Mouse (Mus musculus) limb, embryonic 14.5 days (tissue): Measurements from ENCODE around the gene Lmo4. TPM values are rescaled to one million over a fixed set of nuclear protein-coding genes. Genes with fewer than 3 reads are reported as not detected.

Experiments
- ATAC-seq: fragments of 200-750 bp; cut with Nextera tagmentation; 2 replicates; pipeline ENCODE4 v1.8.0; 2017; ENCODE audit warnings: low read depth, moderate number of reproducible peaks, moderate TSS enrichment; ENCODE audit not compliant: low FRiP score
- DNase-seq: peaks from one replicate; pipeline ENCODE4 v3.0.0-alpha.2; 2015; ENCODE audit warnings: low spot score
- H3K27ac ChIP-seq: fragments of 300-500 bp; sonication (generic); replicated peaks from 2 replicates; pipeline ENCODE4 v1.5.1; 2014; ENCODE audit warnings: low read depth, mild to moderate bottlenecking, low read length, moderate library complexity, mixed read lengths
- H3K27me3 ChIP-seq: fragments of 300-500 bp; sonication (generic); 2 replicates; pipeline ENCODE4 v1.6.1; 2014; ENCODE audit warnings: low read length, mixed read lengths; ENCODE audit not compliant: control insufficient read depth, insufficient read depth
- H3K36me3 ChIP-seq: fragments of 300-500 bp; sonication (generic); 2 replicates; pipeline ENCODE4 v1.6.1; 2014; ENCODE audit warnings: mild to moderate bottlenecking, low read length, moderate library complexity, mixed read lengths; ENCODE audit not compliant: control insufficient read depth, insufficient read depth
- H3K4me1 ChIP-seq: fragments of 300-500 bp; sonication (generic); 2 replicates; pipeline ENCODE4 v1.6.1; 2014; ENCODE audit warnings: antibody characterized with exemption, low read length, mixed read lengths; ENCODE audit not compliant: control insufficient read depth, insufficient read depth
- H3K4me2 ChIP-seq: fragments of 300-500 bp; sonication (generic); replicated peaks from 2 replicates; pipeline ENCODE4 v1.6.1; 2014; ENCODE audit warnings: low read depth, mild to moderate bottlenecking, low read length, moderate library complexity; ENCODE audit not compliant: severe bottlenecking
- H3K4me3 ChIP-seq: fragments of 300-500 bp; sonication (generic); replicated peaks from 2 replicates; pipeline ENCODE4 v1.5.1; 2014; ENCODE audit warnings: low read length
- H3K9ac ChIP-seq: fragments of 300-500 bp; sonication (generic); 2 replicates; pipeline ENCODE4 v1.6.1; 2014; ENCODE audit warnings: mild to moderate bottlenecking, low read depth, low read length, moderate library complexity; ENCODE audit not compliant: severe bottlenecking
- H3K9me3 ChIP-seq: fragments of 300-500 bp; sonication (generic); 2 replicates; pipeline ENCODE4 v1.6.1; 2016; ENCODE audit warnings: low read length; ENCODE audit not compliant: control insufficient read depth
- POLR2A ChIP-seq: fragments of 200-500 bp; IDR thresholded peaks from 2 replicates; pipeline ENCODE4 v1.8.0; 2012; ENCODE audit warnings: inconsistent platforms, mild to moderate bottlenecking, moderate library complexity, borderline replicate concordance; ENCODE audit not compliant: insufficient read depth, insufficient read length; ENCODE audit errors: extremely low read depth
- WGBS: fragments of 180-500 bp; shearing (Covaris S2); extraction: QIAGEN DNeasy Blood & Tissue Kit; methylation state at CpG from one replicate; pipeline ENCODE4 v1.1.7; 2014; 5-methylcytosine and 5-hydroxymethylcytosine counted together
- polyA plus RNA-seq, 2 experiments: library from polyadenylated mRNA; depleted of rRNA in 1 of 2; stranded (reverse) in 1 of 2; unstranded in 1 of 2; fragments of >200 nt; fragmentation: Nextera tagmentation in 1 of 2; extraction: Ambion mirVana in 1 of 2; gene quantifications; 2 replicates each; pipeline versions ENCODE4 v1.2.1 to v1.2.3; 2012 to 2014

Gene Lmo4
- polyA plus RNA-seq, 2 experiments = 87.9 to 137 TPM

DNA sequence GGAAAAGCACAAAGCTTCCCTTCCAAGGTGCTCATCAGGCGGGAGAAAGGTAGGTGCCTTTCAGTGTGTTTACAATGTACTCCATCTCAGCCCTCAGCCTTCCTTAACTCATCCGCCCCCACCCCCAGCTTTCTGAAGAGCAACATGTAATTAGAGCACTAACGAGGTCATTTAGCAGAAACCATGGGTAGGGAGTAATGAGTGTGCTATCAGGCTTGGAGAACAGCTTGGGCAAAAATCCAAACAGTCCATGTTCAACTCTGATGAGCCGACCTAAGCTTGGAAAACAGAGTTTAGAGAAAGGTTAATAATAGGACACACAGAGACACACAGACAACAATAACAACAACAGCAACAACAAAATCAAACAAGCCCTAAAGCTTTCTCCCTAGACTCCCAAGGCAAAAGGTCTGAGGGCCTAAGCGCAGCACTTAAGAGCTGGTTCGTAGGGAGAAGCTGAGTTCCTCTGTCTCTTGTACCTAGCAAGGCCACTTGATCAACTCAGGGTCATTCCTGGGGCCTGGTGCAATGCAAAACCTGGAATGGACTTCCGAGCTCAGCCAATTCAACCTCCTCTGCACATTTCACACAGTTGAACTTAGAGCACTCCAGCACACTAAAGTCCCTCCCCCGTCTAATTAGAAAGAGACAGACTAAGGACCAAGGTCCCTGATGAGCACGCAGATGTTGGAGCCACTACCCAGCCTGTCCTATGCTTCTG, 40.2 kb downstream of the Lmo4 start:
- TF ChIP-seq POLR2A = no peak
- DNase-seq (no peak), ATAC-seq (no peak)
- Histone ChIP-seq H3K4me1 (peaks cover 5% of the 10 kb centered on the region; the same call in 1 of the 2 replicates), H3K27me3 (no peaks in the 10 kb centered on the region), H3K9me3 (no peaks in the 10 kb centered on the region), H3K4me3 (no peak overlapping the region), H3K36me3 (no peaks in the 10 kb centered on the region), H3K27ac (no peak overlapping the region), H3K4me2 (no peak overlapping the region), H3K9ac (no peak overlapping the region)
- 37% methylated on average over 9 of the region's 9 CpGs for WGBS

DNA sequence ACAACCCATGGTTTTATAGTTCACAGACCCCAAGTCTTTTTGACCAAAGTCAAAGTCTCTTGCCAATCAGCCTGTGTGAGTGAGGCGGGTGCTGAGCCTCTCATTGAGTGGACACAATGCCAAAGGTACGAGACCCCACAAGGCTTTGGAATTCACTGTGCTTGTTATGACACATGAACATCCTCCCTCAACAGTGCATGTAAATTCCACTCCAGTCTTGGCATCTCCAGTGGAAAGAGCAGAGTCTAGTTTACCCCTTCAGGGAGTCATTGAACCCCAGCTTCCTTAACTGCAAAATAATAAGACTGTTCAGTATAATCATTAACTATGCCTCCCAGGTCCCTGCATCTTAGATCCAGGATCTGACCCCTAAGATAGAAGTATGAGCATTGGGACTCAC, 41.3 kb downstream of the Lmo4 start:
- no peaks in the 10 kb centered on the region for H3K36me3 ChIP-seq
- 88% methylated on average over 2 of the region's 2 CpGs for WGBS
- no peaks in the 10 kb centered on the region for H3K27me3 ChIP-seq
- H3K9me3 ChIP-seq = no peaks in the 10 kb centered on the region
- H3K27ac ChIP-seq = no peak overlapping the region
- H3K9ac ChIP-seq = no peak overlapping the region
- peaks cover 5% of the 10 kb centered on the region; the same call in 1 of the 2 replicates for H3K4me1 ChIP-seq
- DNase-seq (no peak), ATAC-seq (no peak)
- no peak for TF ChIP-seq POLR2A
- H3K4me3 ChIP-seq = no peak overlapping the region
- no peak overlapping the region for H3K4me2 ChIP-seq

GRCm38 (mm10) chr3:144162156-144162555, 42.9 kb downstream of the Lmo4 start:
- Histone ChIP-seq H3K9ac (no peak overlapping the region), H3K36me3 (no peaks in the 10 kb centered on the region), H3K9me3 (no peaks in the 10 kb centered on the region), H3K27me3 (no peaks in the 10 kb centered on the region), H3K4me2 (no peak overlapping the region), H3K27ac (no peak overlapping the region), H3K4me3 (no peak overlapping the region), H3K4me1 (peaks cover 5% of the 10 kb centered on the region; the same call in 1 of the 2 replicates)
- DNase-seq (no peak), ATAC-seq (no peak)
- no peak for TF ChIP-seq POLR2A
- WGBS = 12% methylated on average over 8 of the region's 8 CpGs

GRCm38 (mm10) chr3:144161261-144161660, 43.8 kb downstream of the Lmo4 start:
- no peak for ATAC-seq
- Histone ChIP-seq H3K27me3 (no peaks in the 10 kb centered on the region), H3K4me1 (peaks cover 5% of the 10 kb centered on the region; the same call in 1 of the 2 replicates), H3K9me3 (no peaks in the 10 kb centered on the region), H3K36me3 (no peaks in the 10 kb centered on the region), H3K27ac (0 out of 2 replicates have a peak overlapping the region, but pooled peaks have one; percentile 30), H3K9ac (no peak overlapping the region), H3K4me2 (no peak overlapping the region), H3K4me3 (no peak overlapping the region)
- no peak for TF ChIP-seq POLR2A
- 78% methylated on average over 2 of the region's 2 CpGs for WGBS
- DNase-seq = peak; percentile 66

GRCm38 (mm10) chr3:144155746-144156145, 49.3 kb downstream of the Lmo4 start:
- Histone ChIP-seq H3K4me3 (no peak overlapping the region), H3K9ac (no peak overlapping the region), H3K27ac (no peak overlapping the region), H3K4me1 (no peaks in the 10 kb centered on the region), H3K9me3 (no peaks in the 10 kb centered on the region), H3K4me2 (no peak overlapping the region), H3K36me3 (no peaks in the 10 kb centered on the region), H3K27me3 (no peaks in the 10 kb centered on the region)
- no peak for TF ChIP-seq POLR2A
- DNase-seq = no peak
- WGBS = 70% methylated on average over 3 of the region's 3 CpGs
- no peak for ATAC-seq

GRCm38 (mm10) chr3:144153395-144153794, 51.6 kb downstream of the Lmo4 start:
- WGBS = 30% methylated on average over 2 of the region's 2 CpGs
- Histone ChIP-seq H3K36me3 (no peaks in the 10 kb centered on the region), H3K4me1 (no peaks in the 10 kb centered on the region), H3K4me2 (no peak overlapping the region), H3K9me3 (no peaks in the 10 kb centered on the region), H3K27me3 (no peaks in the 10 kb centered on the region), H3K9ac (no peak overlapping the region), H3K4me3 (no peak overlapping the region), H3K27ac (no peak overlapping the region)
- DNase-seq (no peak), ATAC-seq (no peak)
- no peak for TF ChIP-seq POLR2A
